Mouse (Mus musculus): ENCODE measurements around the gene Csrnp2. TPM values are rescaled to one million over a fixed set of nuclear protein-coding genes. Genes with fewer than 3 reads are reported as not detected.

Gene Csrnp2
- polyA plus RNA-seq (2014; fragmentation: Illumina TruSeq; extraction: RNeasy Lipid Tissue Mini Kit (QIAGEN cat#74804); ENCODE audit: low read depth, low replicate concordance) = 1.5 TPM

DNA sequence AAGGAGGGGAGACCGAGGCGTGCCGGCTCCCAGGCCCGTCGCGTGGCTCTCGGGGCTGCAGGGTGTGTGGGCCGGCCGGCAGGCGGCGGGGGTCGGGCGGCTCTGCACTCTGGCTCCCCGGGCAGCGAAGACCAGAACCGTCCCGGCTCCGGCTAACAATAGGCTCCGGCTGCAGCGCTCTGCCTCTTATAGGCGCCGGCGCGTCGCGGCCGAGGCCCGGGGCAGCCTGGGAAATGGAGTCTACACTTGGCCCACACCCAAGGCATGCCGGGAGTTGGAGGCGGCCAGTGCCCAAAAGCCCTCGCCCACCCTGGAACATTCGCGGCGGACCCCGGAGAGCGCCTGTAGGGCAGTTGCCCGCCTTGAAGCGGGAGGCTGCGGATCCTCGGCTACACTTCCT lies at the start of gene Csrnp2:
TSS of gene Csrnp2 (minus strand) at position 387 of the 400 bp plus-strand sequence.

GRCm38 (mm10) chr15:100468295-100469188 lies 26.7 kb downstream of the Csrnp2 start, which contains the start of gene Letmd1:
Letmd1 (plus strand) TSS chr15:100469023.

Other genes starting within 250 kb of the Csrnp2 start
- not detected for gene Tmprss12, start 214.7 kb downstream of the Csrnp2 start, polyA plus RNA-seq (2014; fragmentation: Illumina TruSeq; extraction: RNeasy Lipid Tissue Mini Kit (QIAGEN cat#74804); ENCODE audit: low read depth, low replicate concordance)
- 78.3 TPM for gene Mettl7a1, start 191.3 kb downstream of the Csrnp2 start, polyA plus RNA-seq (2014; fragmentation: Illumina TruSeq; extraction: RNeasy Lipid Tissue Mini Kit (QIAGEN cat#74804); ENCODE audit: low read depth, low replicate concordance)
- not detected for gene Mettl7a3, start 160.6 kb downstream of the Csrnp2 start, polyA plus RNA-seq (2014; fragmentation: Illumina TruSeq; extraction: RNeasy Lipid Tissue Mini Kit (QIAGEN cat#74804); ENCODE audit: low read depth, low replicate concordance)
- not detected for gene Methig1, start 142.3 kb downstream of the Csrnp2 start, polyA plus RNA-seq (2014; fragmentation: Illumina TruSeq; extraction: RNeasy Lipid Tissue Mini Kit (QIAGEN cat#74804); ENCODE audit: low read depth, low replicate concordance)
- gene Mettl7a2, start 142.3 kb downstream of the Csrnp2 start, polyA plus RNA-seq (2014; fragmentation: Illumina TruSeq; extraction: RNeasy Lipid Tissue Mini Kit (QIAGEN cat#74804); ENCODE audit: low read depth, low replicate concordance) = not detected
- not detected for gene Higd1c, start 130.9 kb downstream of the Csrnp2 start, polyA plus RNA-seq (2014; fragmentation: Illumina TruSeq; extraction: RNeasy Lipid Tissue Mini Kit (QIAGEN cat#74804); ENCODE audit: low read depth, low replicate concordance)
- not detected for gene Gm5475, start 73.3 kb downstream of the Csrnp2 start, polyA plus RNA-seq (2014; fragmentation: Illumina TruSeq; extraction: RNeasy Lipid Tissue Mini Kit (QIAGEN cat#74804); ENCODE audit: low read depth, low replicate concordance)
- 17.3 TPM for gene Slc11a2, start 70.4 kb downstream of the Csrnp2 start, polyA plus RNA-seq (2014; fragmentation: Illumina TruSeq; extraction: RNeasy Lipid Tissue Mini Kit (QIAGEN cat#74804); ENCODE audit: low read depth, low replicate concordance)
- 14.9 TPM for gene Letmd1, start 26.5 kb downstream of the Csrnp2 start, polyA plus RNA-seq (2014; fragmentation: Illumina TruSeq; extraction: RNeasy Lipid Tissue Mini Kit (QIAGEN cat#74804); ENCODE audit: low read depth, low replicate concordance)
- 10.7 TPM for gene Tfcp2, start 56.5 kb upstream of the Csrnp2 start, polyA plus RNA-seq (2014; fragmentation: Illumina TruSeq; extraction: RNeasy Lipid Tissue Mini Kit (QIAGEN cat#74804); ENCODE audit: low read depth, low replicate concordance)
- 14.8 TPM for gene Pou6f1, start 104.5 kb upstream of the Csrnp2 start, polyA plus RNA-seq (2014; fragmentation: Illumina TruSeq; extraction: RNeasy Lipid Tissue Mini Kit (QIAGEN cat#74804); ENCODE audit: low read depth, low replicate concordance)
- gene Dazap2, start 119.9 kb upstream of the Csrnp2 start, polyA plus RNA-seq (2014; fragmentation: Illumina TruSeq; extraction: RNeasy Lipid Tissue Mini Kit (QIAGEN cat#74804); ENCODE audit: low read depth, low replicate concordance) = 237 TPM
- gene Smagp, start 141.5 kb upstream of the Csrnp2 start, polyA plus RNA-seq (2014; fragmentation: Illumina TruSeq; extraction: RNeasy Lipid Tissue Mini Kit (QIAGEN cat#74804); ENCODE audit: low read depth, low replicate concordance) = 19.5 TPM
- 0.92 TPM for gene Bin2, start 174.1 kb upstream of the Csrnp2 start, polyA plus RNA-seq (2014; fragmentation: Illumina TruSeq; extraction: RNeasy Lipid Tissue Mini Kit (QIAGEN cat#74804); ENCODE audit: low read depth, low replicate concordance)
- gene Cela1, start 192.4 kb upstream of the Csrnp2 start, polyA plus RNA-seq (2014; fragmentation: Illumina TruSeq; extraction: RNeasy Lipid Tissue Mini Kit (QIAGEN cat#74804); ENCODE audit: low read depth, low replicate concordance) = 2.2 TPM
- gene Galnt6, start 233.9 kb upstream of the Csrnp2 start, polyA plus RNA-seq (2014; fragmentation: Illumina TruSeq; extraction: RNeasy Lipid Tissue Mini Kit (QIAGEN cat#74804); ENCODE audit: low read depth, low replicate concordance) = 0.47 TPM

Data from heart, adult 10 weeks (tissue).